ENCODE assay signal across 27 mouse cellular contexts in genomic region chr1:61137210-61137885, GRCm38 (mm10).
DNase-seq lines count a peak whose midpoint lies in the region; ATAC-seq lines count a peak whose summit lies in the region.
"Had no signal": no experiment of that assay in that cellular context is flagged by ENCODE, and none has a peak within 500 bp of the region (broad histone marks: within the 10 kb centered on the region; RNA-seq: fewer than 3 reads in every experiment).

No protein-coding gene starts in this region.

- H3K9me3 ChIP-seq in kidney, embryonic 15.5 days (replicated peaks) = no peaks in the 10 kb centered on the region
- H3K9me3 ChIP-seq in midbrain, embryonic 16.5 days (replicated peaks; ENCODE audit: control insufficient read depth, low read length, poor library complexity, severe bottlenecking) = no peaks in the 10 kb centered on the region
- H3K9me3 ChIP-seq in midbrain, embryonic 15.5 days = no peaks in the 10 kb centered on the region
- H3K9me3 ChIP-seq: forebrain, embryonic 10.5 days; forebrain, embryonic 13.5 days; heart, embryonic 10.5 days; heart, embryonic 13.5 days had no signal

- no peak overlapping the region for H3K4me2 ChIP-seq in kidney, embryonic 15.5 days
- no peak overlapping the region for H3K4me2 ChIP-seq in midbrain, embryonic 16.5 days (ENCODE audit: low read length)
- no peak overlapping the region for H3K4me2 ChIP-seq in midbrain, embryonic 15.5 days
- H3K4me2 ChIP-seq: forebrain, embryonic 13.5 days; heart, embryonic 13.5 days had no signal

- WGBS in kidney, embryonic 15.5 days = 37% methylated on average over 5 of the region's 5 CpGs
- 62% methylated on average over 5 of the region's 5 CpGs for WGBS in midbrain, embryonic 16.5 days
- 69% methylated on average over 5 of the region's 5 CpGs for WGBS in midbrain, embryonic 15.5 days

- 0 out of 2 replicates have a peak, but pooled peaks have one; percentile 30 for ATAC-seq in kidney, embryonic 15.5 days (replicated peaks; ENCODE audit: low FRiP score)
- ATAC-seq in midbrain, embryonic 16.5 days = no peak
- no peak for ATAC-seq in midbrain, embryonic 15.5 days (replicated peaks)
- ATAC-seq: forebrain, embryonic 13.5 days; forebrain, embryonic 16.5 days; hindbrain, embryonic 16.5 days; inflammation-experienced regulatory T-cells, adult 6 months had no signal

- DNase-seq in embryo, embryonic 9.5 days (ENCODE audit: extremely low spot score) = peak; percentile 9
- DNase-seq in embryo, embryonic 11 days = no peak
- DNase-seq in kidney, postnatal 36 days = no peak
- peak; percentile 39 for DNase-seq in naive thymus-derived CD4-positive, alpha-beta T cell, adult 2 months (ENCODE audit: low read depth)
- DNase-seq in testis, postnatal 14 days (ENCODE audit: low spot score) = no peak
- DNase-seq: adrenal gland, adult 2 months; adrenal gland, postnatal 14 days; B cell, adult 2 months; cerebellum, adult 11 months; cerebellum, adult 2 months; cerebellum, adult 9-11 months; cerebellum, postnatal 25 days; gastrocnemius, postnatal 10 days; gastrocnemius, postnatal 36 days; heart, adult 2 months; heart, postnatal 14 days; heart, postnatal 4 days had no signal

- no peak overlapping the region for H3K4me3 ChIP-seq in kidney, embryonic 15.5 days (replicated peaks)
- no peak overlapping the region for H3K4me3 ChIP-seq in midbrain, embryonic 16.5 days (ENCODE audit: low read depth, low read length)
- H3K4me3 ChIP-seq in midbrain, embryonic 15.5 days = no peak overlapping the region
- H3K4me3 ChIP-seq: forebrain, embryonic 10.5 days; forebrain, embryonic 13.5 days; heart, adult 2 months; heart, embryonic 10.5 days; heart, embryonic 13.5 days had no signal

- peaks cover 43% of the 10 kb centered on the region for H3K4me1 ChIP-seq in kidney, embryonic 15.5 days
- peaks cover 15% of the 10 kb centered on the region for H3K4me1 ChIP-seq in midbrain, embryonic 16.5 days (ENCODE audit: control insufficient read depth, insufficient read depth, low read length)
- H3K4me1 ChIP-seq in midbrain, embryonic 15.5 days = peaks cover 27% of the 10 kb centered on the region

- H3K9ac ChIP-seq in kidney, embryonic 15.5 days = no peak overlapping the region
- H3K9ac ChIP-seq in midbrain, embryonic 16.5 days (ENCODE audit: low read depth, low read length) = no peak overlapping the region
- H3K9ac ChIP-seq in midbrain, embryonic 15.5 days = no peak overlapping the region
- H3K9ac ChIP-seq: forebrain, embryonic 13.5 days; heart, embryonic 13.5 days had no signal

- no peak overlapping the region for H3K27ac ChIP-seq in kidney, embryonic 15.5 days
- H3K27ac ChIP-seq in midbrain, embryonic 16.5 days (ENCODE audit: low read length) = 0 out of 2 replicates have a peak overlapping the region, but pooled peaks have one; percentile 6
- H3K27ac ChIP-seq in midbrain, embryonic 15.5 days = no peak overlapping the region
- H3K27ac ChIP-seq: forebrain, embryonic 10.5 days; forebrain, embryonic 13.5 days; heart, adult 2 months; heart, embryonic 10.5 days; heart, embryonic 13.5 days had no signal

- H3K27me3 ChIP-seq in kidney, embryonic 15.5 days = peaks cover 10% of the 10 kb centered on the region; the same call in 1 of the 2 replicates
- H3K27me3 ChIP-seq in midbrain, embryonic 16.5 days (ENCODE audit: control insufficient read depth, insufficient read depth, low read depth, low read length) = no peaks in the 10 kb centered on the region
- no peaks in the 10 kb centered on the region for H3K27me3 ChIP-seq in midbrain, embryonic 15.5 days (replicated peaks)
- H3K27me3 ChIP-seq: forebrain, embryonic 13.5 days; heart, embryonic 13.5 days had no signal

- H3K36me3 ChIP-seq in kidney, embryonic 15.5 days = no peaks in the 10 kb centered on the region
- H3K36me3 ChIP-seq in midbrain, embryonic 16.5 days (ENCODE audit: control insufficient read depth, insufficient read depth, low read length) = no peaks in the 10 kb centered on the region
- no peaks in the 10 kb centered on the region for H3K36me3 ChIP-seq in midbrain, embryonic 15.5 days (replicated peaks)
- H3K36me3 ChIP-seq: forebrain, embryonic 10.5 days; heart, embryonic 10.5 days; heart, embryonic 13.5 days had no signal

Comparison
In these comparisons a context has a peak if more than half of its experiments do, and no peak if none do; other contexts are left out.
1. DNase-seq: peak in embryo, embryonic 9.5 days (single experiment) and naive thymus-derived CD4-positive, alpha-beta T cell, adult 2 months (single experiment); none in embryo, embryonic 11 days (single experiment), kidney, postnatal 36 days (0 of 2) and testis, postnatal 14 days (single experiment).